Mouse (Mus musculus): ENCODE data around the gene Sp9.

DNA sequence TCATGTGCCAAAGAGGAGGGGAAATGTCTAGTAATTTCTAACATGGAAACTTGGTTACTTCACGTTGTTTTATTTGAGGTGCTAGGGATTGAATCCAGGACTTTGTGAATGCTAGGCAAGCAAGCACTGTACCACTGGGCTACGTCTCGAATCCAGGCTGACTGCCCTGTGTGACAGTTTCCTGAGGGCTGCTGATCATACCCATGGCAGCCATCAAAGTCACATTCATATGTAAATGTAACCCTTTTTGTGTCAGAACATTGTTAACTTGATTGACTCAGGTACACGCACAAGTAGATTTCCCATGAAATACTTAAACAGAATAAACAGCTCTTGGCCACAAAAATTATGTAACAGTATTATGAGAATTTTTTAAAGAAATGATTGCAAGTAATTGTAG is 23.0 kb upstream of the Sp9 start:
- TF ChIP-seq CTCF (IDR thresholded peaks at IDR 0.05; ENCODE audit: control insufficient read depth, insufficient read depth, low read length) (no peak), POLR2A (IDR thresholded peaks at IDR 0.05; ENCODE audit: borderline replicate concordance, control insufficient read depth, low read depth, low read length) (no peak)
